Mouse (Mus musculus) embryonic facial prominence, embryonic 15.5 days (tissue): Measurements from ENCODE around the gene Auh. TPM values are rescaled to one million over a fixed set of nuclear protein-coding genes. Genes with fewer than 3 reads are reported as not detected.

ENCODE experiments used
- ATAC-seq: fragments of 200-750 bp; cut with Nextera tagmentation; 2 replicates; pipeline ENCODE4 v1.8.0; 2017; ENCODE audit warnings: low read depth, moderate TSS enrichment; ENCODE audit not compliant: insufficient number of reproducible peaks, low FRiP score, low TSS enrichment
- H3K27ac ChIP-seq: fragments of 300-500 bp; sonication (generic); replicated peaks from 2 replicates; pipeline ENCODE4 v1.5.1; 2015; ENCODE audit warnings: mild to moderate bottlenecking, inconsistent platforms
- H3K27me3 ChIP-seq: fragments of 300-500 bp; sonication (generic); 2 replicates; pipeline ENCODE4 v1.6.1; 2015; ENCODE audit warnings: inconsistent platforms
- H3K36me3 ChIP-seq: fragments of 300-500 bp; sonication (generic); 2 replicates; pipeline ENCODE4 v1.6.1; 2015; ENCODE audit warnings: mild to moderate bottlenecking, inconsistent platforms
- H3K4me1 ChIP-seq: fragments of 300-500 bp; sonication (generic); 2 replicates; pipeline ENCODE4 v1.6.1; 2015; ENCODE audit warnings: inconsistent platforms
- H3K4me2 ChIP-seq: fragments of 300-500 bp; sonication (generic); replicated peaks from 2 replicates; pipeline ENCODE4 v1.6.1; 2015; ENCODE audit warnings: mild to moderate bottlenecking, inconsistent platforms
- H3K4me3 ChIP-seq: fragments of 300-500 bp; sonication (generic); replicated peaks from 2 replicates; pipeline ENCODE4 v1.5.1; 2015; ENCODE audit warnings: mild to moderate bottlenecking, inconsistent platforms
- H3K9ac ChIP-seq: fragments of 300-500 bp; sonication (generic); 2 replicates; pipeline ENCODE4 v1.6.1; 2015; ENCODE audit warnings: inconsistent platforms
- H3K9me3 ChIP-seq: fragments of 300-500 bp; sonication (generic); replicated peaks from 2 replicates; pipeline ENCODE4 v1.6.1; 2016; ENCODE audit warnings: inconsistent platforms
- WGBS: fragments of 180-500 bp; shearing (Covaris S2); methylation state at CpG from one replicate; pipeline ENCODE4 v1.1.7; 2015; 5-methylcytosine and 5-hydroxymethylcytosine counted together
- polyA plus RNA-seq: library from polyadenylated mRNA; unstranded; fragments of >200 nt; fragmentation: Nextera tagmentation; extraction: Ambion mirVana; gene quantifications from 2 replicates; pipeline ENCODE4 v1.2.1, GENCODE M21; 2015

The Auh gene
- polyA plus RNA-seq, 1 experiment from 2014 or later, result 46.5 TPM

GRCm38 (mm10) chr13:52878823-52879222, 50.7 kb downstream of the Auh start:
- Histone ChIP-seq H3K4me1 (peaks cover 34% of the 10 kb centered on the region), H3K27ac (peak overlapping the region; percentile 86), H3K36me3 (0 out of 2 replicates have a peak, but pooled peaks cover 3% of the 10 kb centered on the region), H3K27me3 (no peaks in the 10 kb centered on the region), H3K4me2 (no peak overlapping the region), H3K9me3 (no peaks in the 10 kb centered on the region), H3K4me3 (no peak overlapping the region), H3K9ac (no peak overlapping the region)
- 63% methylated on average over 7 of the region's 7 CpGs for WGBS
- ATAC-seq, result no peak

GRCm38 (mm10) chr13:52875541-52876325, 53.7 kb downstream of the Auh start:
- 73% methylated on average over 25 of the region's 25 CpGs for WGBS
- Histone ChIP-seq H3K9ac (no peak overlapping the region), H3K27me3 (no peaks in the 10 kb centered on the region), H3K4me1 (peaks cover 31% of the 10 kb centered on the region), H3K36me3 (0 out of 2 replicates have a peak, but pooled peaks cover 3% of the 10 kb centered on the region), H3K4me2 (no peak overlapping the region), H3K27ac (no peak overlapping the region), H3K4me3 (no peak overlapping the region), H3K9me3 (no peaks in the 10 kb centered on the region)
- ATAC-seq, result no peak

GRCm38 (mm10) chr13:52875089-52875488, 54.4 kb downstream of the Auh start:
- no peak for ATAC-seq
- Histone ChIP-seq H3K27ac (no peak overlapping the region), H3K4me2 (no peak overlapping the region), H3K9me3 (no peaks in the 10 kb centered on the region), H3K36me3 (0 out of 2 replicates have a peak, but pooled peaks cover 3% of the 10 kb centered on the region), H3K27me3 (no peaks in the 10 kb centered on the region), H3K4me1 (peaks cover 25% of the 10 kb centered on the region), H3K9ac (no peak overlapping the region), H3K4me3 (no peak overlapping the region)
- 37% methylated on average over 6 of the region's 6 CpGs for WGBS

- Histone ChIP-seq H3K27me3 (no peaks in the 10 kb centered on the region), H3K4me1 (peaks cover 20% of the 10 kb centered on the region), H3K9me3 (no peaks in the 10 kb centered on the region), H3K36me3 (0 out of 2 replicates have a peak, but pooled peaks cover 3% of the 10 kb centered on the region), H3K9ac (no peak overlapping the region), H3K27ac (no peak overlapping the region), H3K4me3 (no peak overlapping the region), H3K4me2 (no peak overlapping the region)
- 75% methylated on average over 6 of the region's 6 CpGs for WGBS
- ATAC-seq, result no peak
Observed at GRCm38 (mm10) chr13:52874338-52874737, 55.1 kb downstream of the Auh start.

GRCm38 (mm10) chr13:52873923-52874322, 55.6 kb downstream of the Auh start:
- Histone ChIP-seq H3K36me3 (0 out of 2 replicates have a peak, but pooled peaks cover 3% of the 10 kb centered on the region), H3K9me3 (no peaks in the 10 kb centered on the region), H3K27ac (no peak overlapping the region), H3K27me3 (no peaks in the 10 kb centered on the region), H3K9ac (no peak overlapping the region), H3K4me1 (peaks cover 20% of the 10 kb centered on the region), H3K4me3 (no peak overlapping the region), H3K4me2 (no peak overlapping the region)
- 66% methylated on average over 11 of the region's 11 CpGs for WGBS
- ATAC-seq, result no peak

GRCm38 (mm10) chr13:52866005-52866792, 63.3 kb downstream of the Auh start:
- H3K27ac ChIP-seq, result peak overlapping the region; percentile 72
- ATAC-seq, result no peak; the same call in 1 of the 2 replicates

GRCm38 (mm10) chr13:52863436-52863835, 66.0 kb downstream of the Auh start:
- no peak overlapping the region for H3K27ac ChIP-seq
- 83% methylated on average over 8 of the region's 8 CpGs for WGBS
- no peaks in the 10 kb centered on the region for H3K9me3 ChIP-seq
- H3K27me3 ChIP-seq, result no peaks in the 10 kb centered on the region
- peaks cover 30% of the 10 kb centered on the region for H3K4me1 ChIP-seq
- no peak for ATAC-seq
- H3K4me3 ChIP-seq, result no peak overlapping the region
- H3K9ac ChIP-seq, result no peak overlapping the region
- no peak overlapping the region for H3K4me2 ChIP-seq
- no peaks in the 10 kb centered on the region for H3K36me3 ChIP-seq

More at GRCm38 (mm10) chr13:52866005-52866792, 63.3 kb downstream of the Auh start:
- Histone ChIP-seq H3K4me3 (no peak overlapping the region), H3K9me3 (no peaks in the 10 kb centered on the region), H3K4me2 (no peak overlapping the region), H3K4me1 (peaks cover 33% of the 10 kb centered on the region), H3K27me3 (no peaks in the 10 kb centered on the region), H3K36me3 (no peaks in the 10 kb centered on the region), H3K9ac (no peak overlapping the region)
- 38% methylated on average over 15 of the region's 15 CpGs for WGBS

GRCm38 (mm10) chr13:52860006-52860685, 69.3 kb downstream of the Auh start:
- Histone ChIP-seq H3K9ac (no peak overlapping the region), H3K9me3 (no peaks in the 10 kb centered on the region), H3K27ac (no peak overlapping the region), H3K36me3 (no peaks in the 10 kb centered on the region), H3K27me3 (no peaks in the 10 kb centered on the region), H3K4me2 (no peak overlapping the region), H3K4me3 (no peak overlapping the region), H3K4me1 (peaks cover 12% of the 10 kb centered on the region)
- no peak for ATAC-seq
- 75% methylated on average over 22 of the region's 22 CpGs for WGBS

- Histone ChIP-seq H3K27me3 (no peaks in the 10 kb centered on the region), H3K4me3 (no peak overlapping the region), H3K36me3 (no peaks in the 10 kb centered on the region), H3K4me1 (peaks cover 4% of the 10 kb centered on the region; the same call in 1 of the 2 replicates), H3K27ac (no peak overlapping the region), H3K9ac (no peak overlapping the region), H3K9me3 (no peaks in the 10 kb centered on the region), H3K4me2 (no peak overlapping the region)
- 69% methylated on average over 16 of the region's 16 CpGs for WGBS
- ATAC-seq, result no peak
Observed at GRCm38 (mm10) chr13:52859065-52859820, 70.2 kb downstream of the Auh start.

- peaks cover 4% of the 10 kb centered on the region; the same call in 1 of the 2 replicates for H3K4me1 ChIP-seq
- no peaks in the 10 kb centered on the region for H3K27me3 ChIP-seq
- H3K9me3 ChIP-seq, result no peaks in the 10 kb centered on the region
- H3K27ac ChIP-seq, result no peak overlapping the region
- no peaks in the 10 kb centered on the region for H3K36me3 ChIP-seq
- 81% methylated on average over 12 of the region's 12 CpGs for WGBS
- no peak for ATAC-seq
- H3K4me2 ChIP-seq, result no peak overlapping the region
- no peak overlapping the region for H3K4me3 ChIP-seq
- no peak overlapping the region for H3K9ac ChIP-seq
Observed at GRCm38 (mm10) chr13:52858373-52858772, 71.1 kb downstream of the Auh start.
